Mouse (Mus musculus): ENCODE measurements around the gene Mea1. TPM values are rescaled to one million over a fixed set of nuclear protein-coding genes. Genes with fewer than 3 reads are reported as not detected.

Mea1 gene
- 1,562 and 1,699 TPM in 2 replicates for polyA plus RNA-seq (2012; rRNA removed)

DNA sequence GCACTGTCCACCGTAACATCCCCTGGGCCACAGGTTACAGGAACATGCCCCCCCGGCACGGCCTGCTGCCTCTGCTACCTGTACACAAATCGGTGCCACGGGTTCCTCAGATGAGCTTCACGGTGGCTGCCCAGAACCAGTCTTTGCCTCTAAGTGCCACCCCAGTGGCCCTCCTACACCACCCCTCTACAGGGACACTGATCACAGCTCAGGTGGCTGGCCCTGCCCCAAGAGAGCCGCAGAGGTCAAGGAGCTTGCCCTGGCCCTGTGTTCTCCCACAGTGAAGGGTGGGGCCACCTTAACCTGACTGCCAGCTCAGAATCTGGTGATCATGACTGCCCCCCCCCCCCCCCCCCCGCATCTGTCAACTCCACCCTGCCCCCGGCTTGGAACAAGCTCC lies at the start of gene Mea1:
Gene Mea1, plus strand, starts transcription at position 378 of the 400 bp plus-strand sequence.
- Histone ChIP-seq H3K27ac (ENCODE audit: control insufficient read depth, insufficient read depth, low read depth, low read length) (peak within 1 kb of the TSS; percentile 86), H3K36me3 (ENCODE audit: control insufficient read depth, insufficient read depth, low read length) (peaks cover 5% of the 10 kb centered on the region), H3K4me3 (ENCODE audit: control insufficient read depth, low read depth, low read length) (peak within 1 kb of the TSS; percentile 96), H3K4me1 (ENCODE audit: control insufficient read depth, insufficient read depth, low read length) (peaks cover 12% of the 10 kb centered on the region), H3K27me3 (ENCODE audit: control insufficient read depth, insufficient read depth, low read length) (no peaks in the 10 kb centered on the region)
- TF ChIP-seq POLR2A (IDR thresholded peaks at IDR 0.05; ENCODE audit: control insufficient read depth, low read depth, low read length) (no peak; the same call in 1 of the 2 replicates), CTCF (IDR thresholded peaks at IDR 0.05; ENCODE audit: control insufficient read depth, insufficient read depth, insufficient replicate concordance, low read depth, low read length) (no peak)

DNA sequence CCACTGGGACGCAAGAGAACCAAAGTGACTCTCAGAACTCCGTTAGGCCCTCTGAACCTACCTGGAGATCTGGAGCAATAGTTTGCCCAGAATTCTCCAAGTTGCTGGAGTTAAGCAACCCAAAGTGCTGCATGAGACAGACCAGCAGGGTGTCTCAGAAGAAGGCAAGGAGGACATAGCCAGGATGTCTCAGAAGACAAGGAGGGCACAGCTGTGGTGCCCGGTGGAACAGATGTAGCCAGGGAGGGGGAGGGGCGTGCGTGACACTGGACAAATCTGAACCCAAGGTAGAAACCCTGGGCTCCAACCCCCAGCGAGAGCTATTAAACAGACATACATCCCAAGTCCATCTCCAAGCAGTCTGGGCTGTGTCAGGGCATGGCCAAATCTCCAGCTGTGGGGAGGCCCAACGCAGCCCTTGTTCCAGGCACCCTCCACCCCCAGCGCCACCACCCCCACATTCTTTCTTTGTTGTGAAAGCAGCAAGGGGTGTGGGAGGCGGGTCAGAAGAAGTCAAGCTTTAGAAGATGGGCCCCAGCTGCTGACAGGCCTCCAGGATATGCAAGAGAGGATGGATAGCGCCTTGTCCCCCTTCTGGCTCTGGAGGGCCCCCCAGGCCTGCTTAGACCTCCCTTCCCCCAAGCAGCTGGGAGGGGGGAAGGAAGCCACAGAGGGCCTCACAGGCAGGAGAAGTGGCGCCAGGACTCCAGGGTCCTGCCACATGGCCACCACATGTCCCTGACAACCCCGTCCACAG lies 48.7 kb upstream of the Mea1 start:
- Histone ChIP-seq H3K36me3 (ENCODE audit: control insufficient read depth, insufficient read depth, low read length) (no peaks in the 10 kb centered on the region), H3K27me3 (ENCODE audit: control insufficient read depth, insufficient read depth, low read length) (no peaks in the 10 kb centered on the region), H3K4me3 (ENCODE audit: control insufficient read depth, low read depth, low read length) (peak overlapping the region; percentile 42), H3K4me1 (ENCODE audit: control insufficient read depth, insufficient read depth, low read length) (peaks cover 14% of the 10 kb centered on the region), H3K27ac (ENCODE audit: control insufficient read depth, insufficient read depth, low read depth, low read length) (peak overlapping the region; percentile 39; the same call in 1 of the 2 replicates)
- TF ChIP-seq CTCF (IDR thresholded peaks at IDR 0.05; ENCODE audit: control insufficient read depth, insufficient read depth, insufficient replicate concordance, low read depth, low read length) = no peak
- no peak for TF ChIP-seq POLR2A (IDR thresholded peaks at IDR 0.05; ENCODE audit: control insufficient read depth, low read depth, low read length)

DNA sequence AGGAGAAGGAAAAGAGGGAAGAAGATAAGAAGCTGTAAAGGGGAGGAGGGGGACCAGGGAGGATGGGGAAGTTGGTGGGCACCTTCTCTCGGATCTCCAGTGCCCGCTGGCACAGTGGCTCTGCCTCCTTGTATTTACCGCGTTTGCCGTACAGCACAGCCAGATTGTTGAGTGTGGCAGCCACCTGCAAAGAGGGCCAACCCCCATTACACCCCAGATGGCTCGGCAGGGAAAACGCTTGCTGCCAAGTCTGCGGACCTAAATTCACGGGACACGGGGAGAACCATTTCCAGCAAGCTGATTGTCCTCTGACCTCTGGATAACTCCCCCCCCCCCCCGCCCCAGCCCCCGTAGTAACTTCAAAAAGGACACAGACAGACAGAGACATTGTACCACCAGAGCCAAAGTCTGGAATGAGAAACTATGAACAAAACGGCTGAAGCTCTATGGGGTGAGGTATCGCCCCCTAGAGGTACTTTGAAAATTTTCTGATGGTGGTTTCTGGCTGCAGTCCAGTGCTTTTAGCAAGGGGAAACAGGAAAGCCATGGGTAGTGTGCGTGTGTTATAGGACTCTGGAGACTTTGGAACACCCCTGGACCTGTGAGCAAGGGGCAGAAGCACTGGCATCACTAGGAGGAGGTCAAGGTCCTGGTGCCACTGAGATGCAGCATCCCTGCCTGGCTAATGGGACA lies 41.6 kb upstream of the Mea1 start:
- Histone ChIP-seq H3K27me3 (ENCODE audit: control insufficient read depth, insufficient read depth, low read length) (no peaks in the 10 kb centered on the region), H3K36me3 (ENCODE audit: control insufficient read depth, insufficient read depth, low read length) (peaks cover 1% of the 10 kb centered on the region; the same call in 1 of the 2 replicates), H3K27ac (ENCODE audit: control insufficient read depth, insufficient read depth, low read depth, low read length) (no peak overlapping the region), H3K4me3 (ENCODE audit: control insufficient read depth, low read depth, low read length) (no peak overlapping the region), H3K4me1 (ENCODE audit: control insufficient read depth, insufficient read depth, low read length) (no peaks in the 10 kb centered on the region)
- TF ChIP-seq POLR2A (IDR thresholded peaks at IDR 0.05; ENCODE audit: control insufficient read depth, low read depth, low read length) = no peak
- TF ChIP-seq CTCF (IDR thresholded peaks at IDR 0.05; ENCODE audit: control insufficient read depth, insufficient read depth, insufficient replicate concordance, low read depth, low read length) = no peak; the same call in 1 of the 2 replicates

DNA sequence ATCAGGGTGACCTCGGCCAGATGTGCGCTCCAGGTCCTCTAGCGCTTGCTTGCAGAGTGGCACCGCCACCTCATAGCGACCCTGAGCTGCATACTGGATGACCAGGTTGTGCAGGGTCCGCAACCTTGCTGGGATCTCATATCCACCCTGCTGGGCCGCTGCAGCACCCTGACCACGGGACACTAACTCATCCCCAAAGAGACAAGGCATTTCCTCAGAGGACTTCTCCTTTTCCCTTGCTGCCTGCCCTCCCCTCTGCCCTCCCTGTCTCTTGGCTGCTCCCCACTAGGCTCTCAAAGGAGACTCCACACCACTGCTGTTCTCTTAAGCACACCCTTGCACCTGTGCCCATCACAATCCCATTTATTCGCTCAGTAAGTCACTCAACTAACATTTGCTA lies 38.7 kb upstream of the Mea1 start:
- Histone ChIP-seq H3K4me3 (ENCODE audit: control insufficient read depth, low read depth, low read length) (no peak overlapping the region), H3K27me3 (ENCODE audit: control insufficient read depth, insufficient read depth, low read length) (no peaks in the 10 kb centered on the region), H3K36me3 (ENCODE audit: control insufficient read depth, insufficient read depth, low read length) (peaks cover 1% of the 10 kb centered on the region; the same call in 1 of the 2 replicates), H3K4me1 (ENCODE audit: control insufficient read depth, insufficient read depth, low read length) (peaks cover under 1% of the 10 kb centered on the region; the same call in 1 of the 2 replicates), H3K27ac (ENCODE audit: control insufficient read depth, insufficient read depth, low read depth, low read length) (no peak overlapping the region)
- TF ChIP-seq CTCF (IDR thresholded peaks at IDR 0.05; ENCODE audit: control insufficient read depth, insufficient read depth, insufficient replicate concordance, low read depth, low read length) = no peak
- no peak for TF ChIP-seq POLR2A (IDR thresholded peaks at IDR 0.05; ENCODE audit: control insufficient read depth, low read depth, low read length)

DNA sequence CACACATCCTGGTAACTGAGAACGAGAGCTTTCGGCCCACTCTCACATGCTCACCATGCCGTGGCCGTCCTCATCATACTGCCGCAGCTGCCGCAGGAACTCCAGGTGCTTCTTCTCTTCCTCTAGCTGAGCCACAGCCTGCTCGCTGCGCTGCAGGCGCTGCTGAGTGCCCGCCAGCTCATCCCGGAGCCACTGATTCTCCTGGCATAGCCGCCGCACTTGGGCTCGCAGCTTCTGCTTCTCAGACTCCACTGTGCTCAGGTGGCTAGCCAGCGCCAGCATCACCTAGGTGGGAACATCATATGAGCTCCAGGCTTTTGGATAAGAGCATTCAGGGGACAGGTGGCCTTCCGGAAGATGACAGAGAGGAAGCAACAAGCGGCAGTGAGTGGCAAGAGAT lies 36.5 kb upstream of the Mea1 start:
- Histone ChIP-seq H3K4me3 (ENCODE audit: control insufficient read depth, low read depth, low read length) (no peak overlapping the region), H3K27me3 (ENCODE audit: control insufficient read depth, insufficient read depth, low read length) (no peaks in the 10 kb centered on the region), H3K36me3 (ENCODE audit: control insufficient read depth, insufficient read depth, low read length) (no peaks in the 10 kb centered on the region), H3K4me1 (ENCODE audit: control insufficient read depth, insufficient read depth, low read length) (peaks cover 3% of the 10 kb centered on the region), H3K27ac (ENCODE audit: control insufficient read depth, insufficient read depth, low read depth, low read length) (no peak overlapping the region)
- TF ChIP-seq CTCF (IDR thresholded peaks at IDR 0.05; ENCODE audit: control insufficient read depth, insufficient read depth, insufficient replicate concordance, low read depth, low read length) (no peak), POLR2A (IDR thresholded peaks at IDR 0.05; ENCODE audit: control insufficient read depth, low read depth, low read length) (no peak)

DNA sequence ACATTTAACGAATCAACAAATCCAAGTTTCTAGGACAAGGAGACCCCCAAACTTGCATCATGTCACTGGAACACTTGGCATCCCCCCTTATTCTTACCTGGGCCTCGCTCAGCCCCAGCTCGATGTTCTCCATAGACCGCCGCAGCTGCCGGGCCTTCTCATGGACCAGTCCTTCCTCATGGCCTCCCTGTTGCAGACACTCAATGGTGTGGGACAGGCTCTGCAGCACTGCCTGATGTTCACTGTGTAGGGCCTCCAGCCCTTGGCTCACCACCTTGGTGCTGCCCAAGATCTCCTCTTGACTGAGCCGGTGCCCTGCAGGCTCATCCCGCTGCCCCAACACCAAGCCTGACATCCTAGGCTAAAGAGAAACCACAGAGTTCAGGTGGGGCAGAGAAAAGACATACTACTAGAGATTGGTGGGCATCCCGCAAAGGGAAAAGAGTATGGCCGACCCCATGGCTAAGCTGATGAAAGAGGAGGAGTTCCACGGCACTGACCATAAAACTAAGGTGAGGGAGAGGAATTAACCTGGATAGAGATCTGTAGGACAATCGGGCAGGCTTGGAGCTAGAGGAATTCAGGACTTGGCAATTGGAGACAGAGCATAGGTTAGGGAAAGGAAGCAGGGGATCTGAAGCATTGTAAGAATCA lies 34.3 kb upstream of the Mea1 start:
- H3K27ac ChIP-seq (ENCODE audit: control insufficient read depth, insufficient read depth, low read depth, low read length) = no peak overlapping the region
- peaks cover 3% of the 10 kb centered on the region for H3K4me1 ChIP-seq (ENCODE audit: control insufficient read depth, insufficient read depth, low read length)
- no peak for TF ChIP-seq CTCF (IDR thresholded peaks at IDR 0.05; ENCODE audit: control insufficient read depth, insufficient read depth, insufficient replicate concordance, low read depth, low read length)
- no peak for TF ChIP-seq POLR2A (IDR thresholded peaks at IDR 0.05; ENCODE audit: control insufficient read depth, low read depth, low read length)
- no peaks in the 10 kb centered on the region for H3K36me3 ChIP-seq (ENCODE audit: control insufficient read depth, insufficient read depth, low read length)
- no peaks in the 10 kb centered on the region for H3K27me3 ChIP-seq (ENCODE audit: control insufficient read depth, insufficient read depth, low read length)
- peak overlapping the region; percentile 90 for H3K4me3 ChIP-seq (ENCODE audit: control insufficient read depth, low read depth, low read length)
